Mouse (Mus musculus) v-Abl transformed pro-B cells (cell line): ENCODE data around the gene Cox10.

ENCODE experiments used
- in situ Hi-C, 2 experiments: fragments of 400-800 bp; cut with MboI; formaldehyde crosslinking; loops; one replicate each; pipeline ENCODE4 v1.15.1; 2025; ENCODE audit not compliant: unreplicated experiment in 2 of 2

Cox10 gene

DNA sequence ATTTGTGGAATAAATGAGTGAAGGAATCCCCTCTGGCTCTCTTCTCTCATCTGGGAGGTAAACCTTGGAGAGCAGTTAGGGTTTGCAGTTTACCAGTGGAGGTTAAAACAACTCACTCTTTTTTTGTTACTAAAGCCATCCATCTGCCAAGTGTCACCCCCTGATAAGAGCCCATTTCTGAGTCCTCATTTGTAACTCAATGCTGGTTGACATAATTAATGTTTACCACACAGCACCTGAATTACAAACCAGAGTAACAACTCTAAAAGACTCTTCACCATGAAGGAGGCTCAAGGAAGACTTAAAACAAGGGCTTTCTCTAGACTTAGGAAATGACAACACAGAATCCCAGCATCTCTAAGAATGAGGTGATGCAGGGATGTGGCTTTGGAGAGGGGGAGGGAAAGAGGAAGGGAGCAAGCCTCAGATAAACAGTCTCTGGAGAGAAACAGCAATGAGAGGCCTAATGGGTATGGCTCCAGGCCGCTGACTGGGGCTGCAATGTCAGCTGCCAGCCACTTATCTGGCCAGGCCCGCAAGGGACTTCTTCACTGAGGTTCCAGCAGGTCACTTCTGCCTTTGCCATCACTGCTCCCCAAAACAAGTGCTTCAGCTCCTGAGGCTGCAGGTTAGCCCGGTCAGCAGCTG lies 110.8 kb downstream of the Cox10 start:
- in situ Hi-C loops, result no loop called here

GRCm38 (mm10) chr11:63967641-63968387 lies 111.5 kb downstream of the Cox10 start:
- in situ Hi-C loops, result no loop called here

- in situ Hi-C loops, result no loop called here
Measured at GRCm38 (mm10) chr11:63965437-63965836, 113.8 kb downstream of the Cox10 start.

- in situ Hi-C loops, result no loop called here
Measured at GRCm38 (mm10) chr11:63957207-63957606, 122.1 kb downstream of the Cox10 start.

GRCm38 (mm10) chr11:63956748-63957147 lies 122.5 kb downstream of the Cox10 start:
- in situ Hi-C loops, result no loop called here

GRCm38 (mm10) chr11:63953887-63954286 lies 125.4 kb downstream of the Cox10 start:
- in situ Hi-C loops, result no loop called here

DNA sequence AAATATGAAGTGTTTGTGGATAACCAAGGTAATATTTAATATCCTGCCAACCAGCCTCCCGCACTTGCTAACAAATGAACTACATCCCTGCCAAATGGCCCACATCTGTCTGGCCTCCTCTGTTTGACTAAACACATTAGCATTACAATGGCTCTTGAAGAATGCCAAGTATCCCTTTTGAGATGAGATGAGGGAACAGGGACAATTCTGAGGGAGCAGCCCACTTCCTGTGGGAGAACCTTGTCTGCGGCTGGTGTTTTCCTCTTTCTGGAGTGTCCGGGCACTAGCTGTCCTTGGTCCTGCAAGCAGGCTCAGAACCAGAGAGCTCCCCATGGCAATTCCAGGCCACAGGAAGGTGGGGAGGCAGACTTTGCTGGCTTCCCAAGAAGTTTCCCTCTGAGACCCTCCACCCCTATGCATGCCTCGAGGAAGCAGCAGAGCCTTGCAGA lies 126.5 kb downstream of the Cox10 start:
- in situ Hi-C loops, result no loop called here

DNA sequence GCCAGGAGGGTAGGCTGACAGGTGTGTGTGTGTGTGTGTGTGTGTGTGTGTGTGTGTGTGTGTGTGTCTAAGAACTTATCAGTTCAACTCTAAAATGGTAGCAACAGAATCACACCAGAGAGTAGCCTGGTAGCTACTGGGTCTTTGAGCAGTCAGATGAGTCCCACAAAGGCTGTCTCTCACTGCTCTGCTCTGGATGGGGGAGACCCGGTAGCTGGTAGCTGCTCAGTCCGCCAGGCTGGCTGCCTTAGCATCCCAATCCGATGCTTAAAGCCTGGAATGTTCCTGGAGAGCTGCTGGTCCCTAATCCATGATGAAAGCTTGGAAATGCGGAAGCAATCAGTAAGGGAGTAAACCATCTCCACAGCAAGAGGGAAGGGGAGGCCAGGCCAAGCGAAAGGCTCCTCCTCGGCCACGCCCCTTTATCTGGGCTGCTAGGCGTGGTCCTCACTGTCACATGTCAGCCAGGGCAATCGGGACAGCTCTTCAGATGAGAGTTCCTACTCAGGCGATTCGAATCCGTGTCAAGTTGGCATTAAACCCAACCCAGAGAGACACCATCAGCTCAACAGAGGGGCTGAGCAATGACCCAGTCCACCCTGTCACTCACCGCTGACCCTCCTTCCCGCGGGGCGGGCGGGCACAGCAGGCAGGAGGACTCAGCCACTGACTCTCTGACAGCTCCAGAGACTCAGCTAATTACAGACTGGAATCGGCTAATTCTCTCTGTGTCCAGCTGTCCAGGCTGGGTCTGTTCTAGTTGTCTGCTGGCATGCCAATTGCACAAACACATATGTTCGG lies 127.2 kb downstream of the Cox10 start:
- in situ Hi-C loops, result no loop called here

DNA sequence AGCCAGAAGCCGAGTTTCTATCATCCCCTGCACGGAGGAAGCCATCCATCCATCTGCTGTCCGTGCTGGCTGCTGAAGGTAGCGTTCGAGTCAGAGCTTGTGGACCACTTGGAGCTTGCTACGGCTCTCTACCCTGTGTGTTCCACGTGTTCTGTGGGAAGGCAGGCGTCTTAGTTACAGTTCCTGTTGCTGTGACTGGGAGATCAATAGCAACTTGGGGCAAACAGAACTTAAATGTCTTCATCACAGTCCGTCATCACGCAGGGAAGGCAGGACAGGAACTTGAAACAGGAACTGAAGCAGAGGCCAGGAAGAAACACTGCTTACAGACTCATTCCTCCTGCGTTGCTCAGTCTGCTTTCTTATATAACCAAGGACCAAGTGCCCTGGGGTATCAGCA lies 130.9 kb downstream of the Cox10 start:
- in situ Hi-C loops, result no loop called here

- in situ Hi-C loops, result no loop called here
Measured at GRCm38 (mm10) chr11:63947024-63947423, 132.2 kb downstream of the Cox10 start.

- in situ Hi-C loops, result no loop called here
Measured at GRCm38 (mm10) chr11:63943947-63944346, 135.3 kb downstream of the Cox10 start.

DNA sequence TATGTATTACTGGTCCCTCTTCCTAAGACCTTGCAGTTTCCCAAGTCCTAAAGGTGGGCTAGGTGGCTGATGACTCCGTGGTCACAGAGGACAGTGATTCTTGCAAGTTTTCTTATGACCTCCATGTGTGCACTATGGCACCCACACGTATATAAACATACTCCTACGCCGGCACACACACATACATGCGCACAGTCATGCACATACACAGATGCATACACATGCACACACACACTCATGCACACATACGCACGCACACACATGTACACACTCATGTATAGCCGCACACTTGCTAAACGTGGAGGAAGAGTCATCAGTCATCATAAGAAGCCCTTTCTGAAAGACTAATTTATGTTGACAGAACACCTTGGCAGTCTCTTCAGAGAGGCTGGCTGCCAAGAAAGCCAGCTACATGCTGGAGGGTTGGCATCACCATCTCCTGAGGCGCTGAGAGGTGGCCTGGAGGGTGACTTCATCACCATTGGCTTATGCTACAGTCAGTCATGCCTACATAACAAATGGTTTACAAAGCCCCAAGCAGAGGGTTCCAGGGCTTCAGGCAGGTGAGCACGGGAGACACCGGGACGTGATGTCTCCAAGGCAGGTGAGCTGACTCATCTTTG lies 135.9 kb downstream of the Cox10 start:
- in situ Hi-C loops, result no loop called here

DNA sequence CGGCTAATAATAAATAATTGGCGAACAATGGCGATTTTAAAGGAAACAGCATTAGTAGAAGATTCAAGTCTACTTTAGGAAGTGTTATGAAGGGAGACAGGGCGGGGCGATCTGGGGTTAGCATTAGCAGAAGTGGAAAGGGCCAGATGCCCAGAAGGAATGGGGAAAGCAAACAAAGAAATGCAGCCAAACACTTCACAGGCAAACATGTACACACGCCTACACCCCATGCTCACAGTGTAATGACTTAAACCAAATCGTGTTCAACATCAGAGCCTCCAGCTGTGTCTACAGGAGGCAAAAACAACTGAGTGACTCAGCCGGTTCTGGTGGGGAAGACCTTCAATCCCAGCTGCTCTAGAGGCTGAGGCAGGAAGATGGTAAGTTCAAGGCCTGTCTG lies 137.1 kb downstream of the Cox10 start:
- in situ Hi-C loops, result no loop called here

GRCm38 (mm10) chr11:63936641-63937040 lies 142.6 kb downstream of the Cox10 start:
- in situ Hi-C loops, result no loop called here

DNA sequence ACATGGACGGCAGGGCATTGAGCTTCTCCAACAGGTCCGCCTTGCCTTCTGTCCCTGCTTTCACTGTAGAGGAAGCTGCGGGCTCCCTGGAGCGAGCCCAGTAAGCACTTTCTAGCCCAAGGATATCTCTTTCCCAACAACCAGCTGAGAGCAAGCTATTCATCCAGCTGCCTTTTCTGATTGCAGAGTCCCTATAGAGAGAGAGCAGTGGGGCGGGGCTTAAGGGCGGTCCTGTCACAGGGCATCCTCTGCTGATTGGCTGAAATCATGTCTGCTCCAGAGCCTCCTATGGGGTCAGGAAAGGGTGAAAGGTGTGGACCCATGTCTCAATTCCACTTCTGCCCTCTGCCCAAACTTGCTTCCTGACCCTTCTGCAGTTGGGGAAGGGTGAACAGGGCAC lies 152.4 kb downstream of the Cox10 start:
- in situ Hi-C loops, result no loop called here

DNA sequence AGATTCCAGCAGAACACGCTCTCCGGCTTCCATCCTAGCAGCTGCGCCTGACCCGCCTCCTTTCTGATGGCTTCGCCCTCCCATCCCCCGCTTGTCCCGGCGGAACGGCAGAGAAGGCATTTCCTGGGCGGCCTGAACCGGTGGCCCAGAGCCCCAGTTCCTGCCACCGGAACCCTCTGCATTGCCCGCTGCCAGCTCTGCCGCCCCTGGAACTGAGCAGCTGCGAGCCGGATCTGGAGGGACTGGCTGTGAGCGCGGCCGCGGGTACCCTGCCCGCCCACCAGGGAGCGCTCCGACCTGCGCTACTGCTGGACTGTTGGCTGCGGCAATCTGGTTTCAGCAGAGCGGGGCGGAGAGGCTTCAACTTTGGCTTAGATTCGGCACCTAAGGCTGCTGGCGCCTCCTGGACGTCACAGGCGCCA lies 154.1 kb downstream of the Cox10 start:
- in situ Hi-C loops, result no loop called here

DNA sequence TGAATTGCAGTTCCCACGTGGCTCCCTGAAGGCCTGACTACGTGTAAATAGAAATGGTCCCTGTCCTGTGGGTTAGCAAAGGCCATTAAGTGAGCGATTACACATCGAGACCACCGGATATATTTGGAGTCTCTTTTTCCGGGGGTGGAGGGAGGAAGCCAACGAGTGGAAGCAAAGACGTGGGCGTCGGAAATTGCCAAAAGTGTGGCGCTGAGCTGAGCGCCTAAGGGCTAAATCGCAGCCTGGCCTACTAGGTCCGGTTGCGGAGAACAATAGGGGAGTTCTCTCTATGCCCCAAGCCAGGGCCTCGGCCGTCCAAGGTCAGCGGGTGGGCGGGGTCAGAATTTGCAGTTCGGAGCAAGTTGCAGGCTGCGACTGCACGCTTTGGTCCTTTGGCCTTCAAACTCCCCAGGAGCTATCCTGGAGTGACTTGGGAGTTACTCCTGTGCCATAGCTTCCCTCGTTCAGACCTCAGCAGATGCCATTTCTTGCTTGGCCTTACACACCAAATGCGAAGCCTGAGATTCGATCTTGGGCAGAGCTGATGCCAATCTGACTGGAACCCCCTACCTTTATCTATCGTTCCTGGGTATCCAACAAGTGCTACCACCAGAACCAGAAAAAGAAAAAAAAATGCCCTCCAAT lies 154.9 kb downstream of the Cox10 start:
- in situ Hi-C loops, result no loop called here

DNA sequence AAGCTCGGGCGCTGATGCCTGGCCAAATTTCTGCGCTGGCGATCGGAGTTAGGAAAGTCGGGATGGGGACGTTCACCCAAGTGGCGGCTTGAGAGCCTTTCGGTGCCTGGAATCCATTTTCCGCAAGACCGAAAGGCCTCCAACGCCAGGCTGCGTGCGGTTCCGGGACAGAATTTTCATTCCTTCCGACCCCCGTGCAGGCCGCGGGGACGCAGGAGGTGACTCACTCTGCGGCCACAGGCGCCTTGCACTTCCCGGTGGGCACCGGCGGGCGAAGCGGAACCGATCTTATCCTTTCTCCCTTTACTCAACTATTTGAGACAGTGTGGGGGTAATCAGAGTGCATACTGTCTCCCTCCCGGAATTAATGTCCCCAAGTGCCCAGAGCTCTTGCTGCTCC lies 155.9 kb downstream of the Cox10 start:
- in situ Hi-C loops, result no loop called here

GRCm38 (mm10) chr11:63922091-63922621 lies 157.1 kb downstream of the Cox10 start, which contains the start of gene Hs3st3b1:
Gene Hs3st3b1, minus strand, starts transcription at chr11:63922290.
- in situ Hi-C loops, result no loop called here
